Mouse (Mus musculus): Measurements from ENCODE around the gene Cd302. TPM values are rescaled to one million over a fixed set of nuclear protein-coding genes. Genes with fewer than 3 reads are reported as not detected.

Gene Cd302
- total RNA-seq, 2 experiments from 2014 or later, result 18.2 to 19.2 TPM

GRCm38 (mm10) chr2:60285107-60285617, 874 bp upstream of the Cd302 start:
- Histone ChIP-seq H3K27ac (no peak overlapping the region), H3K4me3 (no peak overlapping the region)
- no peak for TF ChIP-seq CTCF (IDR thresholded peaks at IDR 0.05)
- DNase-seq (ENCODE audit: extremely low spot score in 1 of 2, low spot score in 2 of 2), result no peak
- intact Hi-C loops (cut with DNase I), result loop anchor here (2.0 kb wide), 1 partner anchor 74 kb away; no protein-coding TSS in a partner anchor

- peak; percentile 79 to 81 for DNase-seq (ENCODE audit: extremely low spot score in 1 of 2, low spot score in 2 of 2)
- TF ChIP-seq CTCF (IDR thresholded peaks at IDR 0.05), result no peak; the same call in 1 of the 2 replicates
- Histone ChIP-seq H3K27ac (peak overlapping the region; percentile 77), H3K4me3 (peak overlapping the region; percentile 49)
- intact Hi-C loops (cut with DNase I), result loop anchor here (2.0 kb wide), 1 partner anchor 73 kb away; no protein-coding TSS in a partner anchor
Observed at GRCm38 (mm10) chr2:60283751-60284466, 379 bp downstream of the Cd302 start.

GRCm38 (mm10) chr2:60283208-60283750, 1.0 kb downstream of the Cd302 start:
- DNase-seq (ENCODE audit: extremely low spot score in 1 of 2, low spot score in 2 of 2), result no peak
- Histone ChIP-seq H3K4me3 (peak overlapping the region; percentile 49), H3K27ac (peak overlapping the region; percentile 77; the same call in 1 of the 2 replicates)
- intact Hi-C loops (cut with DNase I), result no loop called here
- no peak for TF ChIP-seq CTCF (IDR thresholded peaks at IDR 0.05)

GRCm38 (mm10) chr2:60282625-60283024, 1.7 kb downstream of the Cd302 start:
- 0 out of 2 replicates have a peak overlapping the region, but pooled peaks have one; percentile 24 for H3K27ac ChIP-seq
- intact Hi-C loops (cut with DNase I), result no loop called here
- H3K4me3 ChIP-seq, result no peak overlapping the region
- DNase-seq (ENCODE audit: extremely low spot score in 1 of 2, low spot score in 2 of 2), result no peak
- no peak for TF ChIP-seq CTCF (IDR thresholded peaks at IDR 0.05)

GRCm38 (mm10) chr2:60278627-60279026, 5.7 kb downstream of the Cd302 start:
- no peak overlapping the region for H3K27ac ChIP-seq
- intact Hi-C loops (cut with DNase I), result no loop called here
- H3K4me3 ChIP-seq, result no peak overlapping the region
- no peak for DNase-seq (ENCODE audit: extremely low spot score in 1 of 2, low spot score in 2 of 2)
- TF ChIP-seq CTCF (IDR thresholded peaks at IDR 0.05), result no peak

- no peak for TF ChIP-seq CTCF (IDR thresholded peaks at IDR 0.05)
- intact Hi-C loops (cut with DNase I), result no loop called here
- DNase-seq (ENCODE audit: extremely low spot score in 1 of 2, low spot score in 2 of 2), result peak in 1 of 2 experiments; percentile 2
Observed at GRCm38 (mm10) chr2:60269856-60270479, 14.3 kb downstream of the Cd302 start.

GRCm38 (mm10) chr2:60267567-60267966, 16.7 kb downstream of the Cd302 start:
- H3K4me3 ChIP-seq, result no peak overlapping the region
- no peak for TF ChIP-seq CTCF (IDR thresholded peaks at IDR 0.05)
- no peak overlapping the region for H3K27ac ChIP-seq
- no peak for DNase-seq (ENCODE audit: extremely low spot score in 1 of 2, low spot score in 2 of 2)
- intact Hi-C loops (cut with DNase I), result no loop called here

More at GRCm38 (mm10) chr2:60269856-60270479, 14.3 kb downstream of the Cd302 start:
- Histone ChIP-seq H3K4me3 (no peak overlapping the region), H3K27ac (no peak overlapping the region)

GRCm38 (mm10) chr2:60260621-60261350, 23.5 kb downstream of the Cd302 start:
- H3K27ac ChIP-seq, result no peak overlapping the region
- TF ChIP-seq CTCF (IDR thresholded peaks at IDR 0.05), result no peak
- intact Hi-C loops (cut with DNase I), result no loop called here
- no peak for DNase-seq (ENCODE audit: extremely low spot score in 1 of 2, low spot score in 2 of 2)
- no peak overlapping the region for H3K4me3 ChIP-seq

- H3K4me3 ChIP-seq, result no peak overlapping the region
- no peak for TF ChIP-seq CTCF (IDR thresholded peaks at IDR 0.05)
- no peak overlapping the region for H3K27ac ChIP-seq
- no peak for DNase-seq (ENCODE audit: extremely low spot score in 1 of 2, low spot score in 2 of 2)
- intact Hi-C loops (cut with DNase I), result loop anchor here (5.0 kb wide), 1 partner anchor 158 kb away; no protein-coding TSS in a partner anchor
Observed at GRCm38 (mm10) chr2:60259186-60259585, 25.1 kb downstream of the Cd302 start.

GRCm38 (mm10) chr2:60256751-60257150, 27.5 kb downstream of the Cd302 start:
- no peak for TF ChIP-seq CTCF (IDR thresholded peaks at IDR 0.05)
- Histone ChIP-seq H3K4me3 (no peak overlapping the region), H3K27ac (no peak overlapping the region)
- intact Hi-C loops (cut with DNase I), result loop anchor here (5.0 kb wide), 1 partner anchor 161 kb away; no protein-coding TSS in a partner anchor
- no peak for DNase-seq (ENCODE audit: extremely low spot score in 1 of 2, low spot score in 2 of 2)

- Histone ChIP-seq H3K27ac (no peak overlapping the region), H3K4me3 (no peak overlapping the region)
- intact Hi-C loops (cut with DNase I), result no loop called here
- no peak for TF ChIP-seq CTCF (IDR thresholded peaks at IDR 0.05)
- DNase-seq (ENCODE audit: extremely low spot score in 1 of 2, low spot score in 2 of 2), result no peak
Observed at GRCm38 (mm10) chr2:60253506-60253905, 30.8 kb downstream of the Cd302 start.
